Mouse (Mus musculus) ES-Bruce4 (cell line): ENCODE measurements around the gene Ms4a8a.

Experiments used
- CTCF ChIP-seq: IDR thresholded peaks from one replicate; pipeline ENCODE4 v1.8.1; 2011; ENCODE audit warnings: low read depth, low read length
- EP300 ChIP-seq: IDR thresholded peaks from 2 replicates; pipeline ENCODE4 v1.6.1; 2011; ENCODE audit warnings: low read depth, low read length; ENCODE audit not compliant: insufficient read depth
- POLR2A ChIP-seq: IDR thresholded peaks from one replicate; pipeline ENCODE4 v1.8.1; 2011; ENCODE audit warnings: low read length; ENCODE audit not compliant: insufficient read depth

DNA sequence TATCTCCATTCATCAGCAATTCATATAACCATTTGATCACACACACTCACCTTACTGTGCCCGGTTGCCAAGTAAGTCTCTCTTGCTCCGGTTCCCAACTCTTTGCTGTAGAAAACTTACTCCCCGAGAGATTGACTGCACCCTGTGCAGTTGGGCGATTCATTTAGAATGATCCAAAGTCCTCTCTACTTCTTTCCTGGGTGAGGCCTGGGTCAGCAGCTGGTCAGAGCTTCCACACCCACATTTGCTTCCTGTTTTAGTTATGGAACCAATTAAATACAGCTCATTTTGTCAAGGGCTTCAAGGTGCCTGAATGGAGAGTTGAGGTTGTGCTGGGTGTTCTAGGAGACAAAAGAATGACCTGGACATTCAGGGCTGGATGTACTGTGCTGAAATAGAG lies at the start of gene Ms4a8a:
- TF ChIP-seq POLR2A (no peak), CTCF (no peak), EP300 (no peak)
